Mouse (Mus musculus) forebrain, postnatal 0 days (tissue): ENCODE measurements around the gene Chd2. TPM values are rescaled to one million over a fixed set of nuclear protein-coding genes. Genes with fewer than 3 reads are reported as not detected.
A peak's percentile ranks its signal among the peaks of the same experiment; 100 is the strongest.

Experiments used
- ATAC-seq: fragments of 200-750 bp; cut with Nextera tagmentation; 2 replicates; pipeline ENCODE4 v1.8.0; 2017; ENCODE audit warnings: mild to moderate bottlenecking, moderate library complexity
- DNase-seq: peaks from one replicate; pipeline ENCODE4 v3.0.0-alpha.2; 2015
- H3K27ac ChIP-seq: fragments of 300-500 bp; sonication (generic); 2 replicates; pipeline ENCODE4 v1.5.1; 2014; ENCODE audit warnings: low read depth, mild to moderate bottlenecking, antibody characterized with exemption, low read length, moderate library complexity, mixed read lengths
- H3K27me3 ChIP-seq: fragments of 300-500 bp; sonication (generic); 2 replicates; pipeline ENCODE4 v1.6.1; 2014; ENCODE audit warnings: mild to moderate bottlenecking, low read length, mixed read lengths; ENCODE audit not compliant: insufficient read depth
- H3K36me3 ChIP-seq: fragments of 300-500 bp; sonication (generic); 2 replicates; pipeline ENCODE4 v1.6.1; 2014; ENCODE audit warnings: mild to moderate bottlenecking, moderate library complexity; ENCODE audit not compliant: insufficient read depth
- H3K4me1 ChIP-seq: fragments of 300-500 bp; sonication (generic); 2 replicates; pipeline ENCODE4 v1.6.1; 2014; ENCODE audit warnings: antibody characterized with exemption; ENCODE audit not compliant: insufficient read depth
- H3K4me2 ChIP-seq: fragments of 300-500 bp; sonication (generic); 2 replicates; pipeline ENCODE4 v1.6.1; 2014; ENCODE audit warnings: low read depth, mild to moderate bottlenecking, moderate library complexity
- H3K4me3 ChIP-seq: fragments of 300-500 bp; sonication (generic); 2 replicates; pipeline ENCODE4 v1.5.1; 2014; ENCODE audit warnings: low read depth, low read length, mixed read lengths
- H3K9ac ChIP-seq: fragments of 300-500 bp; sonication (generic); 2 replicates; pipeline ENCODE4 v1.6.1; 2014; ENCODE audit warnings: mild to moderate bottlenecking
- H3K9me3 ChIP-seq: fragments of 300-500 bp; sonication (generic); 2 replicates; pipeline ENCODE4 v1.6.1; 2016; ENCODE audit warnings: low read length
- CTCF ChIP-seq: sonication (generic); IDR thresholded peaks from 2 replicates; pipeline ENCODE4 v1.5.1; 2016; ENCODE audit warnings: antibody characterized with exemption, control low read depth, low read depth
- WGBS: fragments of 180-500 bp; shearing (Covaris S2); extraction: QIAGEN DNeasy Blood & Tissue Kit; methylation state at CpG from one replicate; pipeline ENCODE4 v1.1.7; 2014; 5-methylcytosine and 5-hydroxymethylcytosine counted together
- polyA plus RNA-seq: library from polyadenylated mRNA; unstranded; fragments of >200 nt; fragmentation: Nextera tagmentation; extraction: Ambion mirVana; gene quantifications from 2 replicates; pipeline ENCODE4 v1.2.1, GENCODE M21; 2015
- total RNA-seq: library from RNA; depleted of rRNA; stranded (reverse); fragments of >200 nt; gene quantifications from 2 replicates; pipeline ENCODE4 v1.2.3, GENCODE M21; 2014

Gene Chd2
- total and polyA plus RNA-seq, 2 experiments from 2014 or later = 32.0 to 53.9 TPM

- peak; percentile 58 for ATAC-seq
- Histone ChIP-seq H3K36me3 (no peaks in the 10 kb centered on the region), H3K27ac (peak overlapping the region; percentile 83), H3K9ac (peak overlapping the region; percentile 65), H3K27me3 (no peaks in the 10 kb centered on the region), H3K9me3 (no peaks in the 10 kb centered on the region), H3K4me3 (peak overlapping the region; percentile 51), H3K4me1 (peaks cover 27% of the 10 kb centered on the region), H3K4me2 (peak overlapping the region; percentile 93)
- under 1% methylated on average over 27 of the region's 42 CpGs for WGBS
- no peak for TF ChIP-seq CTCF
- DNase-seq = peak; percentile 70
These were observed 150.6 kb downstream of the Chd2 start for GRCm38 (mm10) chr7:73391002-73391517.

- ATAC-seq (peak; percentile 15), DNase-seq (peak; percentile 50)
- peak overlapping the region; percentile 51 for H3K4me3 ChIP-seq
- H3K9me3 ChIP-seq = no peaks in the 10 kb centered on the region
- H3K36me3 ChIP-seq = no peaks in the 10 kb centered on the region
- H3K9ac ChIP-seq = peak overlapping the region; percentile 65
- peaks cover 27% of the 10 kb centered on the region for H3K4me1 ChIP-seq
- TF ChIP-seq CTCF = no peak
- H3K27ac ChIP-seq = peak overlapping the region; percentile 83
- peak overlapping the region; percentile 93 for H3K4me2 ChIP-seq
- 1% methylated on average over 18 of the region's 18 CpGs for WGBS
- no peaks in the 10 kb centered on the region for H3K27me3 ChIP-seq
These were observed 151.1 kb downstream of the Chd2 start for GRCm38 (mm10) chr7:73390426-73391001.

DNA sequence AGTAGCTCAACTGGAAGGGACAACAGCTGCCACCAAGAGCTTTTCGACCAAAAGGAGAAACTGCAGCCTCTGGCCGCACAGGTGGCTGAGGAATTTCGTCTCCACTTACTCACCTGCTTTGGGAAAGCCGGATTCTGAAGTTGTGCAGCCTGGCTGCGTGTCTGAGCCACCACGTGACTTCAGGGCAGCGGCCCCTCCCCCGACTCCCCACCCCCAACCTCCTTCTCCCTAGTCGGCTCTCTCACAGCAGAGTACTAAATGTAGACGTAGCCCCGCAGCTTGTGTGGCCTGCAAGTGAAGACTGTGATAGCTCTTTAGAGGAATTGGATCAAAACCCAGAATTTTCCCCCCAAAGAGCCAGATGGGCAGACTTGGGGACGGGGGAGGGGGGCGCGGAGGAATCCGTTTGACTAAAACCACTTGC lies 151.7 kb downstream of the Chd2 start:
- H3K27me3 ChIP-seq = no peaks in the 10 kb centered on the region
- H3K9me3 ChIP-seq = no peaks in the 10 kb centered on the region
- H3K4me1 ChIP-seq = peaks cover 27% of the 10 kb centered on the region
- DNase-seq (peak; percentile 67), ATAC-seq (peak; percentile 28)
- H3K4me3 ChIP-seq = peak overlapping the region; percentile 51
- WGBS = 4% methylated on average over 15 of the region's 15 CpGs
- H3K36me3 ChIP-seq = no peaks in the 10 kb centered on the region
- H3K27ac ChIP-seq = peak overlapping the region; percentile 83
- H3K4me2 ChIP-seq = peak overlapping the region; percentile 93
- H3K9ac ChIP-seq = peak overlapping the region; percentile 65
- TF ChIP-seq CTCF = no peak

GRCm38 (mm10) chr7:73389419-73389818 lies 152.2 kb downstream of the Chd2 start:
- TF ChIP-seq CTCF = no peak
- Histone ChIP-seq H3K4me2 (peak overlapping the region; percentile 93; the same call in 1 of the 2 replicates), H3K9ac (0 out of 2 replicates have a peak overlapping the region, but pooled peaks have one; percentile 65), H3K36me3 (no peaks in the 10 kb centered on the region), H3K9me3 (no peaks in the 10 kb centered on the region), H3K4me3 (0 out of 2 replicates have a peak overlapping the region, but pooled peaks have one; percentile 51), H3K4me1 (peaks cover 27% of the 10 kb centered on the region), H3K27me3 (no peaks in the 10 kb centered on the region), H3K27ac (peak overlapping the region; percentile 83; the same call in 1 of the 2 replicates)
- WGBS = 8% methylated on average over 9 of the region's 9 CpGs
- no peak for ATAC-seq
- no peak for DNase-seq

DNA sequence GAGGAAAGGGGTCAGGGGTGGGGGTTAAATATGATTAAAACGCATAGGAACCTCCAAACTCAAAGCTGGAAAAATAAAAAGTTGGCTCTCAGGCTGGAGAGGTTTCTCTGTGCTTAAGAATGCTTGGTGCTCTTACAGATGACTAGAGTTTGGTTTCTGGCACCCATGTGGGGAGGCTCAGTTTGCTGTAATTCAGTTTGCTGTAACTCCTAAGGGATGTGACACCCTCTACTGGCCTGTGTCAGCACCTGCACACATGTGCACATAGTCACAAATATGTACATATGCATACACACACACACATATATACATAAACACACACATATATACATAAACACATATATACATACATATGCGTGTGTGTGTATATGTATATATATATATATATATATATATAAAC lies 152.8 kb downstream of the Chd2 start:
- no peaks in the 10 kb centered on the region for H3K9me3 ChIP-seq
- 64% methylated on average over 2 of the region's 2 CpGs for WGBS
- H3K36me3 ChIP-seq = no peaks in the 10 kb centered on the region
- H3K4me1 ChIP-seq = peaks cover 27% of the 10 kb centered on the region
- no peaks in the 10 kb centered on the region for H3K27me3 ChIP-seq
- H3K4me2 ChIP-seq = no peak overlapping the region
- no peak overlapping the region for H3K27ac ChIP-seq
- no peak overlapping the region for H3K9ac ChIP-seq
- DNase-seq (no peak), ATAC-seq (no peak)
- peak; percentile 43 for TF ChIP-seq CTCF
- no peak overlapping the region for H3K4me3 ChIP-seq

DNA sequence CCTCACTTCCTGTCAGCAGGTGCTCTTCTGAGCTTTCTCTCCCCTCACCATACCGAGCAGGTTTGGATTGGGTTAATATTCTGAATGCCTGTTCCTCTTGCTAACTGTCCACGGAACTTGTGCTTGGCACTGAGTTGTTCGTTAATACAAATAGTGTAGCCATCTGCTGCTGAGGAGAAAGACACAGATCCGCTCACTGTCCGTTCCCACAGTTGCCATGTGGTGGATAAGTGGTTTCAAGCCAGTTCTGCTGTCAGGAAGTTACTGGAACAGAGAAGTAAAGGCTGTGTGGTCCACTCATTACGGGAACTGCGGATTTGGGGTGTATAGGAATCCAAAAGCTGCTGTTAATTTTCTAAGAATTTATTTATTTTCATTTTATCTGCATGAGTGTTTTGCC lies 158.8 kb downstream of the Chd2 start:
- DNase-seq = no peak
- Histone ChIP-seq H3K4me1 (0 out of 2 replicates have a peak, but pooled peaks cover 8% of the 10 kb centered on the region), H3K27me3 (no peaks in the 10 kb centered on the region), H3K9ac (no peak overlapping the region), H3K27ac (no peak overlapping the region), H3K9me3 (no peaks in the 10 kb centered on the region), H3K4me2 (0 out of 2 replicates have a peak overlapping the region, but pooled peaks have one; percentile 6), H3K36me3 (no peaks in the 10 kb centered on the region), H3K4me3 (no peak overlapping the region)
- no peak for ATAC-seq
- no peak for TF ChIP-seq CTCF
- 49% methylated on average over 7 of the region's 7 CpGs for WGBS

GRCm38 (mm10) chr7:73378034-73378433 lies 163.6 kb downstream of the Chd2 start:
- Histone ChIP-seq H3K9me3 (no peaks in the 10 kb centered on the region), H3K27me3 (no peaks in the 10 kb centered on the region; the same call in 1 of the 2 replicates), H3K4me1 (0 out of 2 replicates have a peak, but pooled peaks cover 5% of the 10 kb centered on the region), H3K9ac (peak overlapping the region; percentile 77), H3K4me2 (peak overlapping the region; percentile 95), H3K36me3 (no peaks in the 10 kb centered on the region), H3K4me3 (peak overlapping the region; percentile 81), H3K27ac (peak overlapping the region; percentile 85)
- TF ChIP-seq CTCF = no peak
- ATAC-seq (no peak), DNase-seq (no peak)
- 41% methylated on average over 6 of the region's 6 CpGs for WGBS
